Mouse (Mus musculus): Measurements from ENCODE around the gene Stum.

Stum gene

GRCm38 (mm10) chr1:180428871-180429270 lies 54.4 kb downstream of the Stum start:
- DNase-seq (ENCODE audit: low read depth, low spot score): no peak

GRCm38 (mm10) chr1:180428101-180428712 lies 55.1 kb downstream of the Stum start:
- DNase-seq (ENCODE audit: low read depth, low spot score): peak; percentile 68

DNA sequence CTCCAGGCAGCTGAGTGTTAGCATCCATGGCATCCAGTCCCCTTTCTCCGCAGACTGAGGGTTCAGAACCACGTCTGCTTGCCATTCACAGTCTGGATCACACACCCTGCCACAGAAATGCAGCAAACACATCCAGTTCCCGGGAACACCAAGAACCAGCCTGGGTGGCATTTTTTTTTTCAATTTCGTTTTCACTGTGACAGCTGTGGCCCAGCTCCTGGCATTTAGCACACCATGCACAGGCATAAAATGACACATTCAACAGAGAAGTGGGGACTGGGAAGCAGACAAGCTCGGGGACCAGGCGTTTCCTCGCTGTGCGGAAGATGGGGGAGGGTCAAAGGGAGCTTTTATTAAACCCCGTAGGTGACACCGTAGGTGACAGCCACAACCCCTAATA lies 55.6 kb downstream of the Stum start:
- no peak for DNase-seq (ENCODE audit: low read depth, low spot score)

DNA sequence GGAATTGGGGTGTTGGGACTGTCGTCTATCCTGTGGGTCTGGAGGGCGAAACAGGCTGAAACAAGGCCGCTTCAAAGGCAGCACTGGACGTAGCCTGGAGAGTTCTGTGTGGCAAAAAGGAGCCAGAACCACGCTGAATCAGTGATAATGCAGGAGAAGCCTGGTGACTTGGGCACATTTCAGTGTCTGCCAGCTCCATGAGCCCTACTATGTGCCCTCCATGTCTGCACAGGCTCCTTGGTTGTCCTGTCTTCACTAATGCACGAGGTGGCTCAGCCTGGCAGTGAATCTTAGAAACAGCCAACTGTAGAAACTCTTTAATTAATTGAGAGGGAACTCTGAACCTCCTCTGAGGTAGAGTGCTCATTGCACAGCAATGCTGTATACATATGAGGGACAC lies 56.9 kb downstream of the Stum start:
- no peak for DNase-seq (ENCODE audit: low read depth, low spot score)

DNA sequence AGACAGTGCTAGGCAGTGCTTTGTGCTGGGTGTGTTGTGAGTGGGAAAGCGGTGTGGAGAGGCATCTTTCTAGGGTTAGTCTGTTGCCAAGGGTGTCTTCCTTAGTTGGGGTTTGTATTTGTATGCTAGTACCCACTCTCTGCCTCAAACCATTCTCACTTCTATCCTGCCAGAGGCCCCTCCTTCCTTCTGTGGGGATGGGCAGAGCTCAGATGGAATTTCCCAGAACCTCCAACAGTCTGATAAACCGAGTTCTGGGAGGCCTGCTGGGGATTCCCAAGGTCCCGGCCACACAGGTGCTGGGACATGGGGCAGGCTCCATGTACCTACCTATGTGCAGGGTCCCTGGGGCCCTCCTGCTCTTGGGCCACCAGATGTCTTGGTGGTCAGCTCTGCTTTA lies 59.4 kb downstream of the Stum start:
- DNase-seq (ENCODE audit: low read depth, low spot score): no peak

DNA sequence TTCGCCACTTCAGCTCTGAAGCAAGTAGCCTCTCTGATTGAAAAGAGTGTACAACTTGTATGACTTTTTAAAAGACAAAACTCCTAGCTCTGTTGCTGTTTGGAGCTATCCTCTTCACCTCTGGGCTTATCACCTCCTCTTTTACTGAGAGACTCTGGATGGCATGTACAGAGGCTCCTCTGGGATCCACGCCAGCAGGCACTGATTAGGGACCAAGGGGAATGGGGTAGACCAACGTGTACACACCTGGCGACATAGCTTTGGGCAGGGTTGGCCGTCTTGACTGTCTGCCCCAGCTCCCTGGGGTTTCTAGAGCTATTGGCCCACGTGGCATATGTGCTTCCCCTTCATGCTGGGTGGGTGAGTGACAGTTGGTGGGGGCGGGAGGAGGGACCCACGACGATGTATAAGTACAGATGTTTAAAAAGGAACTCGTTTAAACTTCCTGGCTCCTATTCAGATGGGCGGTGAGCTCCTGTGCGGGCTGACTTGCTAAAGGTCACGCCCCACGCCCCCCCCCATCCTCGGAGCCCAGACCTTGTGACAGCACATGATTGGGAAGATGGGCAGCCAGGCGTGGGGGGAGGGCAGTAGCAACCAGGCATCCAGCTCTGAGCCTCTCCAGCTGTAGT lies 60.2 kb downstream of the Stum start:
- no peak for DNase-seq (ENCODE audit: low read depth, low spot score)

DNA sequence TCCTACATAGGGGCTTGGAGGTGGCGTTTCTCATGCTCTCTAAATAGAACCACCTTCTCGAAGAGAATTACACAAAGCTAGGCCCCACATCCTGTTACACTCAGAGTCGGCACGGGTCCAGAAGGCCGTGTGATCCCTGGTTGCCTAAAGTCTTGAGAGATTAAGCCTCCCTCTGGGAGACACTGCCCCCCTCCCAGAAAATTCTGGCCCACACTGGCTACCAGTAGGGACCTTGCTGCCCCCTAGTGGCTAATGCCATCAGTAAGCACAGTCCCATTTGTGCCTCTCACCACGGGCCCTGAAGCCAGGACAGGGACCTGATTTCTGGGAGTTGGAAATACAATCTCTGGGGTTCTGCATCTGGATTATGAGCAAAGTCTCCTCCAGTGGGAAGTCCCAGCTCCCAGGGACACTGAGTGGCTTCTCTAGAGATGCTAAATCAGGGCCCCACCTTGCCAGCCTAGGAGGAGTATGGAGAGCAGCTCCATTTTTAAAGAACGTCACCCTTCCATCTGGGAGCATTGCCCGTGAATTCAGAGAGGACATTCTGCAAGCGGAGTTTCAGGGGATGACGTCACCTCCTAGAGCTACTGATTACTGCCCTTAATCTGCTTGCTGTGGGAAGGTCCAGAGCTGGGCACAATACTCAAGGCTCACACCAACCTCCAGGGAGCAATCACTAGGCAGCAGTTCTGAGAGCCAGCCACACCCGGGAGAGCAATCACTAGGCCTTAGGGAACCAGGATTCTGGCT lies 61.1 kb downstream of the Stum start:
- DNase-seq (ENCODE audit: low read depth, low spot score): peak; percentile 57

DNA sequence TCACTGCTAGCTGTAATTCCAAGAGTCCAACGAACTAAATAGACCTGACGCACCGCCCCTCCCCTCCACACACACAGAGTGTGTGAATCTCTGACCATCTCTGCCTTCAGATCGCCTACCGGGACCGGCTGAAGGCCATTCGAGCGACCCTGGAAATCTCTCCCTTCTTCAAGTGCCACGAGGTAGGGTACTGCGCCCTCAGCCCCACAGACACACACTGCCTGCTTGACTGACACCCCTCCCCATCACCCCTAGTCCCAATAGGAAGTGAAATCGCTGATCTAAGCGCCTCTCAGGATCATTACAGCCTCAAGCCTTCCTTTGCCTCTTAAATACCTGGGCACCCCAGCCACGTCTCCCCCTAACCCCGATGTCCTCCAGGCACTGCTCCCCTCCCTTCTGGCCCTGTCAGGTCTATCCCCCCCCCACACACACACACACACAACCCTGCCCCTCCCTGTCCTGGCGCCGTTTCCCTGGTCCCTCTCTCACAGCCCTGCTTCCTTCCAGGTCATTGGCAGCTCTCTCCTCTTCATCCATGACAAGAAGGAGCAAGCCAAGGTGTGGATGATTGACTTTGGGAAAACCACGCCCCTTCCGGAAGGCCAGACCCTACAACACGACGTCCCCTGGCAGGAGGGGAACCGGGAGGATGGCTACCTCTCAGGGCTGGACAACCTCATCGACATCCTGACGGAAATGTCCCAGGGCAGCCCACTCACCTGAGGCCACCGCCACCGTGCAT lies 62.0 kb downstream of the Stum start:
- DNase-seq (ENCODE audit: low read depth, low spot score): no peak

DNA sequence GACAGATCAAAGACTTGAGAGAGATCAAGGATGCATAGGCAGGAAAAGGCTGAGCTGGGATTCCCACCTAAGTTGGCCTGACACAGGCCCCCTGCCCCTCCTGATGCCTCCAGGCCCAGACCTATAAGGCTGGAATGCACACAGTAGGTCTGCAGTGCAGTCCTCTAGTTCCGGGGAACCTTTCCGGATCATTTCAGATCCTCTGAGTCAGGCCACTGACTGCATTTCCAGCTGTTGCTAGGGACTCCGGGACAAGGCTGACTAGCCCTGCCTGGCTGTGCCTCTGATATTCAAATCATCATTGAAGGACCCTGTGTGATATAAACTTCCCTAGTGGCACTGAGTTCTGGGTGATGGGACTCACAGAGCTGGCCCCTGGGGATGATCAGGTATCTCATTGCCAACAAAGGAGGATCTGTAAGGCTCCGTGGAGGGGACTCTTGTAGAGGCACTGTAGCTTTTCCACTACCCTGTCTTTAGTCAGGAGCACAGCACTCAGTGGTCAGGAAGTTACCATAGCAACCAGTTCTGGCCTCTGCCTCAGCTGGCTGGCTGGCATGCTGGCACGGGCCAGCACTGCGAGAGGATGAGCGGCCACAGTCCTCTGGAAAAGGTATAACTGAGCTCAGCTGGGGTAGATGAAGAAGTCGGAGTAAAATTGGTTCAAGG lies 62.7 kb downstream of the Stum start:
- DNase-seq (ENCODE audit: low read depth, low spot score): no peak

GRCm38 (mm10) chr1:180419059-180419458 lies 64.2 kb downstream of the Stum start:
- DNase-seq (ENCODE audit: low read depth, low spot score): no peak

GRCm38 (mm10) chr1:180417118-180417517 lies 66.2 kb downstream of the Stum start:
- no peak for DNase-seq (ENCODE audit: low read depth, low spot score)

DNA sequence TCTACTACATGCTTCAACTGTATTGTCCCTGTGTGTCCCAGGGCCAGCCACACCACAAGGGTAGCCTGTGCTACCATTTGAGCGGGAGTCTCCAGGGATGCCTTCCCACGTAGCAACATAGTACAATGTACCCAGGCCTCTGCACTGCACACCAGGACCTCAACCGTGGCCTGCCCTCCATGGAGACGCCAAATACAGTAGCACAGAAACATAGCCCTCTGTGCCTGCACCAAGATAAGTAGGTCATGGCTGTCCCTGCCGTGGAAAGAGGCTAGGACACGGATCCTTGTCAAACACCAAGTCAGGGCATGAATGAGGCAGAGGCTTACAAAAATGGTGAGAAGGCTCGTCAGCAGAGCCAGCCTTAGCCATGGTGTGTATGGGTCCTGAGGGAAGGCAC lies 67.5 kb downstream of the Stum start:
- no peak for DNase-seq (ENCODE audit: low read depth, low spot score)

DNA sequence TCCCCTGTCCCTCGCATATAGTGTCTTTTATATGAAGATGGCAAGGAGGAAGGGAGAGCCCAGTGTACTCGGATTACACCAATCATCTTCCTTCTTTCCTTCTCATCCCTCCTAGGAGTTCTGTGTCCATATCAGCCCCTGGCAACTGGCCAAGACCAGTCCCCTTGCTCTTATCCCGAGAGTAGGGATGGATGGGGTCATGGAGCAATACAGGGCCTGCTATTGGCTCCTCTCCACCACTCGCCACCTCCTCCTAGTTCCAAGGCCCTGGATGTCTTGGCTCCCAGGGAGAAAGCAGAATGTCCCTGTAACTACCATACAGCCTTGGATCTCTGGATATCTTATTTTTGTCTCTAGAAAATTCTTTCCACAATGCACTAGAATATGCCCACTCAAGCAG lies 68.2 kb downstream of the Stum start:
- no peak for DNase-seq (ENCODE audit: low read depth, low spot score)

DNA sequence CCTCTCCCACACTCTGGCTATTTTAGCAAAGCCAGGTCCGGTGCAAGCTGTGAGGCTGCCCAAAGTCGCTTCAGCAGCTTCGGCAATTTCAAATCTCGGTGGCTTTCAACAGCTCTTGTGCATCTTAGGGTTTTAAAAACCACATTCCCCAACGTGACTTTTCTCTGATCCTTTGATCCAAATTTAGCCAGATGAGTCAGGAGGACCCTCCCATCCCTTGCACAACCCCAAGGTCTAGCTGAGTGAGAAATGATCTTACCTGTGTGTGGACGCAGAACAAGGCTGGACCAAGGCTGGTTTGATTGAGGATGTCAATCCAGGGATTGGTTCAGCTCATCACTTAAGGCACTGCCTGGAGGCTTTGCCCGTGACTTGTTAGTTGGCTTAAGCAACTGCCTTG lies 73.0 kb downstream of the Stum start:
- DNase-seq (ENCODE audit: low read depth, low spot score): no peak

DNA sequence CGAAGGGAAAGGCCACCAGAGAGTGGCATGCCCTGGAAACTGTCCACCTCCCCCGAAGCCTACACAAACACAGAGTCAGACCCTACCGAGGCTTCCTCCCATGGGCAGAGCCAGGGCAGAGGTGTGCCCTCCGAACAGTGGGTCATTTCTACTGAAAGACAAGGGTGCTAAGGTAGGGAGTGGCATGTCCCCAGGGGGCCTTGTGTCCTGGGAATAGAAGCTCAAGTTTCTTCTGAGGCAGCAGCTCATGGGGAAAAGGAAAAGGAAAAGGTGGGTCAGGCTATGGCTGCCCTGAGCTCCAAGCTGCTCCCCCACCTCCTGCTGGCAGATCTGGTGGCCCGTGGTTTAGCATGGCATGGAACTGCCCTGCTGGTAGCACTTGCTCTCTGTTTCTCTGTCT lies 73.5 kb downstream of the Stum start:
- no peak for DNase-seq (ENCODE audit: low read depth, low spot score)

- no peak for DNase-seq (ENCODE audit: low read depth, low spot score)
Observed at GRCm38 (mm10) chr1:180408832-180409231, 74.5 kb downstream of the Stum start.

GRCm38 (mm10) chr1:180407727-180408719 lies 75.3 kb downstream of the Stum start:
- DNase-seq (ENCODE audit: low read depth, low spot score): no peak

DNA sequence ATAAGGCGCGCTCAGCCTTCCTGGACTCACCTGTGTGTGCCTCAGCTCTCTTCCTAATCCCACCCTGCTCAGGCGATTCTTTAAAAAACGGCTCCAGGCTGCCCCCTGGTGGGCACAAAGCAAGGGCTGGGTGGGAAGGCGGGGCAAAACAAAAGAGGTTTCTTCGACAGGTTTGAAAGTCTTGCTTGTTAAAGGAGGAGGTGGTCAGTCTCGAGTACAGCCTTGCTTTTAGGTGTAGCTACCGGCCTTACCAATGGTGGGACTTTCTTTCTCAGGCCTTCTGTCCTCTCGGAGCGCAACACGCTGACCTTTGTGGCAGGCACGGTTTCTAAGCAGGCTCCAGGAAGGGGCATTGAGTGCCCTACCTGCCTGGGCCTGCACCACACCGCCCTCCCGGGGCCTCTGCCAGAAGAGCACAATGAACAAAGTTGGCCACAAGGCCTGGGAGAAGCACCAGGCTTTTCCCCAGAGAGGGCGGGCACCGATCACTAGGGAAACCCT lies 76.1 kb downstream of the Stum start:
- peak; percentile 79 for DNase-seq (ENCODE audit: low read depth, low spot score)

DNA sequence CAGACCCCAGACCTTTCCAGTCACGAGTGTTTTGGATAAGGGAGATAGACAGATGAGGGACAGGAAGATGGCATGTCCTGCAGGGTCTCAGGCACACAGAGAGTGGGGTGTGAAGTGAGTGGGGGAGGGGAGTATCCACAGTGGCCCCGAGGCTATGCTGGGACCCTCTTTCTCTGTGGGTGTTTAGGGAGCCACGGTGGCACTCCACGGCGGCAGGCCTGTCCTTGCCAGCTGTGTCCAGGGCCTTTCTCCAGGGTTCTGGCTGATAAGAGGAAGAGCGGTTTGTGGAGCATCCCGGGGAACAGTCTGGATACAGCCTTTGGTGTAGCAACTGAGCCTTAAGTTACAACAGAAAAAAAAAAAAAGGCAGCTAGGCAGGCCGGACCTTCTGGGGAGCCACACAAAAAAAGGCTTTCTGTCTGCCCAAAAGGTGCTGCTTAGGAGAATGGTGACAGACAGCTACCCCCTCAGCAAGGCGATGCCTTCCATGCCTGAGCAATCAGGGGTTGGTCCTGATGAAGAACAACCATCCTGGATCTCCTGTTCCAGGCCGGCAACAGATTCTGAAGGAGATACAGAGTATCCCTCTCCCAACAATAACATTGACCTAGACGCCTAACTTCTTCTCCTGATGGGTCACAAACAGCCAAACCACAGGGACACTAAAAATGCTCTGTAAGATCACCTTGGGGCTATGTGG lies 76.8 kb downstream of the Stum start:
- no peak for DNase-seq (ENCODE audit: low read depth, low spot score)

Data from forelimb bud, embryonic 11.5 days (tissue).